Mouse (Mus musculus) neural tube, embryonic 14.5 days (tissue): Measurements from ENCODE around the gene Fam89b. TPM values are rescaled to one million over a fixed set of nuclear protein-coding genes. Genes with fewer than 3 reads are reported as not detected.

Experiments used
- ATAC-seq: fragments of 200-750 bp; cut with Nextera tagmentation; 2 replicates; pipeline ENCODE4 v1.8.0; 2017; ENCODE audit warnings: low read depth, mild to moderate bottlenecking, moderate TSS enrichment, moderate library complexity
- H3K27ac ChIP-seq: fragments of 300-500 bp; sonication (generic); 2 replicates; pipeline ENCODE4 v1.5.1; 2014; ENCODE audit warnings: low read depth, mild to moderate bottlenecking, control low read depth, low read length, moderate library complexity, mixed read lengths
- H3K27me3 ChIP-seq: fragments of 300-500 bp; sonication (generic); 2 replicates; pipeline ENCODE4 v1.6.1; 2014; ENCODE audit warnings: low read length; ENCODE audit not compliant: control insufficient read depth, insufficient read depth
- H3K36me3 ChIP-seq: fragments of 300-500 bp; sonication (generic); 2 replicates; pipeline ENCODE4 v1.6.1; 2014; ENCODE audit warnings: low read length, mixed read lengths; ENCODE audit not compliant: control insufficient read depth, insufficient read depth
- H3K4me1 ChIP-seq: fragments of 300-500 bp; sonication (generic); 2 replicates; pipeline ENCODE4 v1.6.1; 2014; ENCODE audit warnings: low read length; ENCODE audit not compliant: control insufficient read depth, insufficient read depth
- H3K4me2 ChIP-seq: fragments of 300-500 bp; sonication (generic); 2 replicates; pipeline ENCODE4 v1.6.1; 2014; ENCODE audit warnings: mild to moderate bottlenecking, low read depth, low read length, control low read depth
- H3K4me3 ChIP-seq: fragments of 300-500 bp; sonication (generic); 2 replicates; pipeline ENCODE4 v1.5.1; 2014; ENCODE audit warnings: low read depth, low read length, control low read depth, mixed read lengths
- H3K9ac ChIP-seq: fragments of 300-500 bp; sonication (generic); replicated peaks from 2 replicates; pipeline ENCODE4 v1.6.1; 2014; ENCODE audit warnings: low read depth, mild to moderate bottlenecking, control low read depth, low read length, mixed read lengths
- H3K9me3 ChIP-seq: fragments of 300-500 bp; sonication (generic); 2 replicates; pipeline ENCODE4 v1.6.1; 2016; ENCODE audit warnings: low read length; ENCODE audit not compliant: control insufficient read depth
- WGBS: fragments of 180-500 bp; shearing (Covaris S2); extraction: QIAGEN DNeasy Blood & Tissue Kit; methylation state at CpG from one replicate; pipeline ENCODE4 v1.1.7; 2014; 5-methylcytosine and 5-hydroxymethylcytosine counted together
- polyA plus RNA-seq: library from polyadenylated mRNA; unstranded; fragments of >200 nt; fragmentation: Nextera tagmentation; extraction: Ambion mirVana; gene quantifications from 2 replicates; pipeline ENCODE4 v1.2.1, GENCODE M21; 2014

Gene Fam89b
- polyA plus RNA-seq, 1 experiment from 2014 or later: 145 TPM

DNA sequence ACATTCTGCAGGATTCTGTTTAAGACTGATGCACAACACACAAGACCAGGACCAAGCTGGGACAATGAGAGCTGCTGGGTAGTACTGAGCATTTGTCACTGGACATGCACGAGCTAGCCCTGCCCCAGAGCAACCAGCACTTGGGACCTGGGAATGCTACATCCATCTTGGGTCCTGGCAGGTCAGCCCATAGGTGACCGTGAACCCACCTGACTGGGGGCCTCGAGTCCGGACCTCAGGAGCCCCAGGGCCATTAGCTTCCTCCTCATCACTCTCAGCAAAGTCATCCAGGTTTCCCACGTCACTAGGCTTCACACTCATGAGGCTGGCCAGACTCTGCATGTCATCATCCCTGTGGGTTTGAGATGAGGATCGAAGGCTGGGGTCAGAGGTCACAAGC, 8.2 kb downstream of the Fam89b start:
- 91% methylated on average over 6 of the region's 6 CpGs for WGBS
- no peak overlapping the region for H3K9ac ChIP-seq
- H3K4me2 ChIP-seq: no peak overlapping the region
- H3K27me3 ChIP-seq: no peaks in the 10 kb centered on the region
- peaks cover 31% of the 10 kb centered on the region for H3K36me3 ChIP-seq
- peaks cover 12% of the 10 kb centered on the region for H3K4me1 ChIP-seq
- ATAC-seq: no peak
- H3K9me3 ChIP-seq: no peaks in the 10 kb centered on the region
- no peak overlapping the region for H3K27ac ChIP-seq
- no peak overlapping the region for H3K4me3 ChIP-seq

DNA sequence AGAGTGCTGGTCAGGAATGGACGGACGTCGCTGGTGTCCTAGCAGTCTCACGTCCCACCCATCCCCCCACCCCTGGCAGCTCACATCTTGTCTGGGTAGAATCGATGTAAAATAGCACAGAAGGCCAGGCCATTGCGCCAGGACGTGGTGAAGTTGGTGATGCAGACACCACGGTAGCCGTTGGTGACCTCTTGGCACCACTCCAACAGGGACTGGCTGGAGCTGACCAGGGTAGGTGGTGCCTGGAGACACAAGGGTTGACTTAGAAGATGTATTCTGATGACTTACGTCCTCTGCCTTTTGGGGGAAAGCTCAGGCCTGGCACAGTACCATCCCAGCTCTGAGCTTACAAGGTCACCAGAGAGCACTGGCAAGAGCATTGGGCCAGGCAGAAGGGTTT, 12.5 kb downstream of the Fam89b start:
- ATAC-seq: no peak
- Histone ChIP-seq H3K9me3 (no peaks in the 10 kb centered on the region), H3K36me3 (peaks cover 38% of the 10 kb centered on the region), H3K4me2 (no peak overlapping the region), H3K27ac (no peak overlapping the region), H3K9ac (no peak overlapping the region), H3K4me3 (no peak overlapping the region), H3K27me3 (no peaks in the 10 kb centered on the region), H3K4me1 (no peaks in the 10 kb centered on the region)
- WGBS: 53% methylated on average over 10 of the region's 10 CpGs

DNA sequence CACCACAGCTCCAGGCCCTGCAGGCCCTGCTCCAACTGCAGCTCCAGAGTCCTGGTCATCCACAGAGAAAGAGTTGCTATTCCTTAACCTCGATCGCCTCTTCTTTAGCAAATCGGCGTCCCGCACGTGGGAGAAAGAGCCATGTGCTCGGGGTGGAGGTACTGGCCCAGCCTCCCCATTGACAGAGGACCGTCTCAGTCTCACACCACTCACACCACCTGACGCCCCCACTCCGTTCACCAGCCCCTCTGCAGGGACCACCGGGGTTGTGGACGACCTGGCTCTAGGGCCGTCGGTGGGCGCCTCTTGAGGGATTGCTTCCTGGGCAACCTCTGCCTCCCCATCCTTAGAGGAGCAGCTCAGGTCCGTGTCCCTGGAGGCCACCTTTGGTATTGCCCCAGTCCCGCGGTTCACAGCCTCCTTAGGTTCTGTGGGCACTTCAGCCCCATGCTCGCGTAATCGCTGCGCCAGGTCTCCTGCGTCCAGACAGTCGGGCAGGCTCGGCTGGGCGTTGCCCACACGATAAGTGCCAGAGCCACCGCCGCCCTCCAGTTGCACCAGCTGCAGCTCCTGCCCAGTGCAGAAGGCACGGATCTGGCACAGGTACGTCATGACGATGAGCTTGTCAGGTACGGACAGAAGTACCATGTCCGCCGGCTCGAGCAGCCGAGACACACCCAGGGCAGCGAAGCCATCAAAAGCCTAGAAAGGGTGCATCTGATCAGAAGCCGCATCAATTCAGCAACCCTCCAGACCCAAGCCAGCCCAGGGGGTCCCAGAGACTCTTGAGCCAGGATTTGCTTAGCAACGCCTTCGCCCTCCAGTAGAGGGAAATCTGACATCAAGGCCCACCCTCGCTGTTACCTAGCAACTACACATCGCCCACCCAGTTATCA, 13.4 kb downstream of the Fam89b start:
- Histone ChIP-seq H3K4me1 (no peaks in the 10 kb centered on the region), H3K4me3 (no peak overlapping the region), H3K9ac (peak overlapping the region; percentile 46), H3K27me3 (no peaks in the 10 kb centered on the region), H3K36me3 (peaks cover 30% of the 10 kb centered on the region), H3K27ac (no peak overlapping the region), H3K9me3 (no peaks in the 10 kb centered on the region), H3K4me2 (peak overlapping the region; percentile 18; the same call in 1 of the 2 replicates)
- ATAC-seq: peak; percentile 79
- 20% methylated on average over 43 of the region's 43 CpGs for WGBS

DNA sequence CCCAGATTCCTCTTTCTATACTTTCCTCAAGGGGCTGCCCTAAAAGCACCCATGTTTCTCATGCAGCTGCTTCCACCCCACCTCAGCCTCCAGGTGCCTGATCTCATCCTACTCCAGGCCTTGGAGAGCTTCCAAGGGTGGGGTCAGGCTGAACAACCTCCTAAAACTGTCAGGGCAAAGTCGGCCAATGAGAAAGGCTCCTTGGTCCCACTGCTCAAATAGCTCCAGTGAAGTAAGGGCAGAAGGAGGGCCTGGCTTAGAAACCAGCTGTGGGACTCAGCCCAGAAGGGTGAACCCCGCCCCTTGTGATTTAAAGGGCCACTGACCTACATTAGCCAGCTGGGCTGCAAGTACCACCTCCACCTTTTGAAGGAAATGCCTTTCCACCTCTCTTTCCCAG, 15.7 kb downstream of the Fam89b start:
- no peak overlapping the region for H3K9ac ChIP-seq
- peaks cover 25% of the 10 kb centered on the region for H3K36me3 ChIP-seq
- no peaks in the 10 kb centered on the region for H3K4me1 ChIP-seq
- no peak overlapping the region for H3K4me2 ChIP-seq
- H3K27ac ChIP-seq: no peak overlapping the region
- no peak for ATAC-seq
- no peak overlapping the region for H3K4me3 ChIP-seq
- 18% methylated on average over 2 of the region's 2 CpGs for WGBS
- H3K27me3 ChIP-seq: no peaks in the 10 kb centered on the region
- no peaks in the 10 kb centered on the region for H3K9me3 ChIP-seq

DNA sequence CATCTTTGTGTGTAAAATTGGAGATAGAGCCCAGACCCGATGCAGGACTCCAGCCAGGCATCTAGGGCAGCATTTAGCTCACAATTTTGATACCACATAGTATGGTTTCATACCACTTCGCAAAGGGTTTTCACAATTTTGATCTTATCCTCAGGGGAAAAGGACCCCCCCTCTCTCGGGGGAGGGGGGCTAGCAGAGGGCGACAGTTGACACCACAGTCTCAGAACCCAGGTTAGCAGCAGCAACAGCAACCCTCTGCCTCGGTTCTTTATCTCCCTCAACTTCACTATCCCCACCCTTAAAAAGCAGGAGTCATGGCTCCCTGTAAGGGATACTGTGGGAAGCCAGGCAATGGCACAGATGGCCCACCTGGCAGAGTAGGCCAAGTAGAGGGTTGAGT, 16.2 kb downstream of the Fam89b start:
- WGBS: 87% methylated on average over 5 of the region's 5 CpGs
- H3K27ac ChIP-seq: no peak overlapping the region
- H3K9me3 ChIP-seq: no peaks in the 10 kb centered on the region
- no peak overlapping the region for H3K4me2 ChIP-seq
- H3K36me3 ChIP-seq: peaks cover 29% of the 10 kb centered on the region
- no peak overlapping the region for H3K4me3 ChIP-seq
- no peak overlapping the region for H3K9ac ChIP-seq
- no peaks in the 10 kb centered on the region for H3K4me1 ChIP-seq
- no peak for ATAC-seq
- no peaks in the 10 kb centered on the region for H3K27me3 ChIP-seq

DNA sequence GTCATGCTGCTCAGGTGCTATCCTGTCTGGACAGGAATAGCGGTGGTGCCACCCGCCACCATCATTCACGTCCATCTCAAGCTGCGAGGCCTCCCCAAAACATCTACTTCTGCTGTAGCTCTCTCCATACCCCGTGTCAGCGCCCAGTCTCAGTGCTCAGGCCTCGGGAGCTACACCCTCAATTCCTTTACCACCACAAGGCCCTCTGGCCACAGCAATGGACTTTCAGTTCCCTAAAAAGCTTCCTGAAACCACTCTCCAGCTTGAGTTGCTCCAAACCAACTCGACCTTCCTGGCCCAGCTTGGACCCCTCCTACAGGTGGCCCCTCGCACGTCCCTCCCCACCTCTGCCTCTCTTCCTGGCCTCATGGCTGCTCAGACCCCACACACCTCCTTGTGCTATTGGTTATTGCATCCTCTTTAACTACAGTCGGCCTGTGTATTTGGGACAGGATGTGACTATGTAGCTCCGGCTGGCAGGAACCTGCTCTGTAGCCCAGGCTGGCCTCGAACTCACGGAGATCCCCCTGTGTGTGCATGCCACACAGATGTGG, 17.5 kb downstream of the Fam89b start:
- Histone ChIP-seq H3K27me3 (no peaks in the 10 kb centered on the region), H3K4me1 (no peaks in the 10 kb centered on the region), H3K36me3 (peaks cover 35% of the 10 kb centered on the region), H3K9ac (no peak overlapping the region), H3K27ac (no peak overlapping the region), H3K4me3 (no peak overlapping the region), H3K4me2 (no peak overlapping the region), H3K9me3 (no peaks in the 10 kb centered on the region)
- no peak for ATAC-seq
- WGBS: 93% methylated on average over 14 of the region's 14 CpGs

DNA sequence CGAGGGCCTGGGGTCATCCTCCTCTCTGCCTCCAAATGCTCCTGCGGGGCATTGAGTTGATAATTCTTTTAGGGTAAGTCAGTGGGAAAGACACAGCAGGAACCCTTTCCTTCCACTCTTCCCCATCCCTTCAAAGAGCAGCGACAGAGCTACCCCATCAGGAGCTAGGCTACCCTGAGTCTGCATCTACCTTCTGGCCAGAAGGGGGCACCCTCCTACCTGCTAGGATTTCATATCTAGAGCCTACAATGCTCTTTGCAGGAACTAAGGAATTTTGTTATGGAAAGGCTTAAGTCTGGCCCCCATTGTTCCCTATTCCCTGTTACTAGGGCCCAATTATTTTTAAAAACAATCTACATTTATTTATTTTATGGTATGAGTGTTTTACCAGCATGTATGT, 18.2 kb downstream of the Fam89b start:
- Histone ChIP-seq H3K4me1 (no peaks in the 10 kb centered on the region), H3K9me3 (no peaks in the 10 kb centered on the region), H3K9ac (no peak overlapping the region), H3K4me3 (no peak overlapping the region), H3K36me3 (peaks cover 35% of the 10 kb centered on the region), H3K27me3 (no peaks in the 10 kb centered on the region), H3K4me2 (no peak overlapping the region), H3K27ac (no peak overlapping the region)
- WGBS: 4% methylated on average over 3 of the region's 3 CpGs
- no peak for ATAC-seq

DNA sequence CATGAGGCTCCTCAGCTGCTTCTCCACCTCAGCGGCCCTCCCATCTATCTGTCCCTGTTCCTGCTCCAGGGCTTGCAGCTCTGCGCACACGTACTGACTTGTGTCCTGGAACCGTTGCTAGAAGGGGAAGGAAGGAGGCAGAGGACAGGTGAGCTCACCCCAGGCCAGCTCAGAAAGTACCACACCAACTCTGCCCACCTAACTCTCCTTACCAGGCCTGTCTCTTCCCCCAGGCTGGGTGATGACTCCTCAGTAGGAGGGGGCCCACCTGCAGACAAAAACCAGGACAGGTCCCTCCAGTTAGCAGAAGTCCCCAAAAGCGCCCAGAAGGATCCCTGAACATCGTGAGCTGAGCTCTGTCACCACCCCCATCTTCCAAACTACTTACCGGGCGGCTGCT, 18.9 kb downstream of the Fam89b start:
- no peak for ATAC-seq
- no peak overlapping the region for H3K9ac ChIP-seq
- no peaks in the 10 kb centered on the region for H3K27me3 ChIP-seq
- no peak overlapping the region for H3K4me2 ChIP-seq
- no peaks in the 10 kb centered on the region for H3K4me1 ChIP-seq
- peaks cover 35% of the 10 kb centered on the region for H3K36me3 ChIP-seq
- no peak overlapping the region for H3K27ac ChIP-seq
- no peak overlapping the region for H3K4me3 ChIP-seq
- 76% methylated on average over 8 of the region's 8 CpGs for WGBS
- no peaks in the 10 kb centered on the region for H3K9me3 ChIP-seq

DNA sequence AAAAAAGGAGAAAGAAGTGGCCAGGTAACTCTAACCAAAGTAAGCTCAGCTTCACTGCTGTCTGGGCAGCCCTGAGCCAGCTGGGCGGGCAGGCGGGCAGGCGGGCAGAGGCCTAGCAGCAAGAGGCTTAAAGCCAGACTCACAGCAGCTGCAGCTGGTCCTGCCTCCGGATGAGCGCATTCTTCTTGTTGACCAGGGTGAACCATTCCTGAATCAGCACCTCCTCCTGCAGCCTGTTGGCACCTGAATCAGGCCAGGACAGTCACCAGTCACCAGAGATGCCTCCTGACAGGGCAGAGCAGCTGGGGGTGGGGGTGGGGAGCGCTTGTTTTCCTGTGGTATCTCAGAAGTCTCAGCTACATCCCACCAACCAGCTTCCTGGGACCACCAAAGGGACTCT, 19.4 kb downstream of the Fam89b start:
- Histone ChIP-seq H3K4me1 (no peaks in the 10 kb centered on the region), H3K9ac (no peak overlapping the region), H3K9me3 (no peaks in the 10 kb centered on the region), H3K27me3 (no peaks in the 10 kb centered on the region), H3K4me2 (no peak overlapping the region), H3K4me3 (no peak overlapping the region), H3K36me3 (peaks cover 35% of the 10 kb centered on the region), H3K27ac (no peak overlapping the region)
- WGBS: 93% methylated on average over 6 of the region's 6 CpGs
- ATAC-seq: no peak
